Mouse (Mus musculus) 3T3-L1 (cell line): ENCODE measurements around the gene Nus1.

Source experiments
- DNase-seq: peaks from one replicate; pipeline ENCODE4 v3.0.0-alpha.2; 2015; ENCODE audit warnings: low read depth, low spot score

Nus1 gene

DNA sequence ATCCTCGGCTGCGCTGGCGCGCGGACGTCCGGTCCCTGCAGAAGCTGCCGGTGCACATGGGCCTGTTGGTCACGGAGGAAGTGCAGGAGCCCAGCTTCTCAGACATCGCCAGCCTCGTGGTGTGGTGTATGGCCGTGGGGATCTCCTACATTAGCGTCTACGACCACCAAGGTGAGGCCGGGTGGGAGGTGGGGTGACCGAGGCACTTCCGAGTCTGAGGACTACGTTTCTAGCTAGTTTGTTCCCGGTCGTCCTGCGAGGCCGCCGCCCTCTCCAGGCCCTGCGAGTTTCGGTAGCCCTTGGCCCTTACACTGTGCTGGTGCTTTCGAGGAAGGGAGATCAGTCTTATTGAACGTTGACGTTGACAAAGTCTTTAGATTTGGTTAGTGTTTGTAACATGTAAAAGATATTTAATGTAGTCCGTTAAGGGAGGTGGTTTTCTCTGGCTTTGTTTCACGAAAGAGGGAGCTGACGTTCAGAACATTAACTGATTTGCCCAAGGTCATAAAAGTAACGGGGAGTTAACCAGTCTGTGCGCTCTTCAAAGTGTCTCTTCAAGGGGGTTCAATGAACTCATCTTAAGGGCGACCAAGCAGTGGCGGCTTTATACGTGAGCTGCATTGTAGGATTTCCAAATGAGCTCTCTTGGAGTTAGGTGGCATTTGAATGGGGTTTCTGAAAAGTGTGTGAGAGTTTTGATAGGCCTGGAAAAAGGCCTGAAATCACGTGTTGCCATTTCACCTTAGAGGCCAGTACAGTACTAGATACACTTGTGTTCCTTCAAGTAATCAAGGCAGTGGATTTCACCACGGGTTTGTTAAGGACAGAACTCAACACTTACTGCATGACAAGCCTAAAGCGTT is 882 bp downstream of the Nus1 start:
- DNase-seq = peak; percentile 57

DNA sequence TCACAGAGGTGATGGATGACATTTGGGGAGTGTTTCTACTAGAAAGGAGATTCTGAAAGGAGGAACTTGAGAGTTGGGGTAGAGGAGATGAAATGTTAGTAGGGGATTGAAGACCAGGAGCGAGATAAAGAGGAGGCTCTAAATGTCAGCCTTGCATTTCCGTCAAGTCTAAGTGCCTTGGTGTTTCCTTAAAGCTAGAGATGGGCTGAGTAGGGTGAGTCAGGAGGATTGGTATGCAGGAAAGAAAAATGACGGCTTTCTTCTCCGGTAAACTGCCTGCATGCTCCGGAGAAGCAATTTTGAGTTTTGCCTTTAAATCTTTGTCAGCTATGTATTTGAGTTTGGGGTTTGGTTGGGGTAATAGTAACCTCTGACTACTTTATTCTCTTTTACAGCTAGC is 1.6 kb downstream of the Nus1 start:
- peak; percentile 75 for DNase-seq

DNA sequence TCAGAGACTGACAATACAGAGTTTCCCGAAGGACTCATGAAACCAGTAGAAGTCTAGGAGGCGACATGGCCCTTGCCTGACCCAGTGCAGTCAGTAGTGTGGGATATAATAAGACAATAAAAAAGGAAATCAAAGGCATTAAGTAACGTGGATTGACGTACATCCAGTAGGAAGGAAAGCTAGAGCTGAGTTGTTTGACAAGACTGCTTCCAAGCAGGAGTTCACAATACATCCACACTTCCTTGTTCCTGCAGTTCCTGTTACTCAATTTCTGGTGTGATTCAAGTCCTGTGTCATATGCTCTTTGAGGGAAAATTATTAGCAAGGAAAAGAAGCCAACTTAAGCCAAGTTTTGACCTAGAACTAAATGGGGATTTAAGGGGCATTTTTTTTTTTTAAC is 2.1 kb downstream of the Nus1 start:
- peak; percentile 32 for DNase-seq

DNA sequence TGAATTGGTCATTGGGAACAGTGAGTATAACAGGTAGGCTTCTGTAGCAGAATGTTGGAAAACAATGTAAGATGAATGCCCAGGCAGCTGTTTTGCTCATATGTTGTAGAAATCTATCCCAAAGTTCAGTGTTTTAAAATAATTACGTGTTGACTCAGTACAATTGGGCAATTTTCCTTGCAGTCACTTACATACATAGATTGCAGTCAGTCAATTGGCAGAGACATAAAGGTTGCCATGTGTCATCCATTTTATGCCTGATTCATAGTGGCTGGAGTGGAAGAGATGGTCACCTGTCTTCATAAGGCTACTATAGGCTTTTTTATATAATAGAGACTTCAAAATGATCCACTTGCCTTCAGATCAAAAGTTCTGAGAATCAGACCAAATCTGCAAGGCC is 3.2 kb downstream of the Nus1 start:
- DNase-seq = peak; percentile 54

DNA sequence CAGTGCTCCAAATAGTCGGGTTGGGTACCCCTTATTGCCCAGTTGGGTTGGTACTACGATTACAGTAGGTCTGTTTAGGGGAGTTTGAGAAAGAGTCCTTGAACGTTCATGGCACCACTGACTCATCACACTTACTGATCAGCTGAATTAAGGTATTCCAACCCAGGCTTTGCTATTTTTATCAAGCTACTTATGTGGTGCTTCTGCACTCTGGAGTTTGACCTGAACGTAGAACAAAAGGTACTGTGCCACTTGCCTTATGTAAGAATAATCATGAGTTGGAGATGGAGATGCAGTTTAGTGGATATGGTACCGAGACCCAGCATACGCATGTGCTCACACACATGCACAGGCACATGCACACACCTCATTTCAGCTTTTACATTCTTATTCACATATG is 4.4 kb downstream of the Nus1 start:
- no peak for DNase-seq

DNA sequence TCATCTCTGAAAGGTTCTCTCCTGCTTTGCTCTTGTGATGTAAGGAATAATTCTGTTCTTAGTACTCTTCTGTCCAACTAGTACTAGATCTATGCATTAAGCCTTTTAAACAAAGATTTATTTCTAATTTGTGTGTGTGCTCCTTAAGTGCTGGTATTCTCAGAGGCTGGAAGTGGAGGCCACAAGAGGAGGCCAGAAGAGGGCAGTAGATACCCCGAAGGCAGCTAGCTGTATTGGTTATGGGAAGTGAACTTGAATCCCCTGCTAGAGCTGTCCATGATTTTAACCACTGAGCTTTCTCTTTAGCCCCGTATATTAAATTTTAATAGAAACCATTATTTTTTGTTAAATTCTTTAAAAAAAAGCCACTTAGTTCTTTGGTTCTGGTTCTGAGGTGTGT is 5.8 kb downstream of the Nus1 start:
- peak; percentile 24 for DNase-seq

DNA sequence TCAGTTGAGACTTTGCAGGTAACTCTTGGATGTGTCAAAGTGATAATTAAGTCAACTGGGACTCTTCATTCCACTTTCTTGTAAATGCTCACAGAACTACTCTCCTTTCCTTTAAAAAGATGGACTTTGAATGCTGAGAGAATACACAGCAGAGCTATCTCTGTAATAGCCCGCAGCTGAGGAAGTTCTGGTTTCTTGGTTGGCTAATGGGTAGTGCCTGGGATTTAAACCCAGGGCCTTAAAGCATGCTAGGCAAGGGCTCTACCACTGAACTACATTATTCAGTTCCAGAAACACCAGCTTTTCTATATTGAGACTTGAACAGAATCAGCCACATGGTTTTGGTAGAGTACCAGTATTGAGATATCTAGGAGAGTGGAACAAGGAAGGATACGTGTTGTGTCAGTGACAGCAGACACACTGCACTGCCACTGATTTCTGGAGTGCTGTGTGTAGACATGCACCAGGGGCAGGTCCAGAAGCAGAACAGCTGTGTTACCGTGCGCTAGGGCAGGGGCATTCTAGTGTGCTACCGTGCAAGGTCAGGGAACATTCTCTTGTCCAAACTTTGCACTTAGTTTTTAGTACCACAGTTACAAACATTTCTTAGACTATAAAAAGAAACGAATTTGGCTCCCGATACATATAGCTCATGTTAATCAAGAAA is 9.1 kb downstream of the Nus1 start:
- no peak for DNase-seq

DNA sequence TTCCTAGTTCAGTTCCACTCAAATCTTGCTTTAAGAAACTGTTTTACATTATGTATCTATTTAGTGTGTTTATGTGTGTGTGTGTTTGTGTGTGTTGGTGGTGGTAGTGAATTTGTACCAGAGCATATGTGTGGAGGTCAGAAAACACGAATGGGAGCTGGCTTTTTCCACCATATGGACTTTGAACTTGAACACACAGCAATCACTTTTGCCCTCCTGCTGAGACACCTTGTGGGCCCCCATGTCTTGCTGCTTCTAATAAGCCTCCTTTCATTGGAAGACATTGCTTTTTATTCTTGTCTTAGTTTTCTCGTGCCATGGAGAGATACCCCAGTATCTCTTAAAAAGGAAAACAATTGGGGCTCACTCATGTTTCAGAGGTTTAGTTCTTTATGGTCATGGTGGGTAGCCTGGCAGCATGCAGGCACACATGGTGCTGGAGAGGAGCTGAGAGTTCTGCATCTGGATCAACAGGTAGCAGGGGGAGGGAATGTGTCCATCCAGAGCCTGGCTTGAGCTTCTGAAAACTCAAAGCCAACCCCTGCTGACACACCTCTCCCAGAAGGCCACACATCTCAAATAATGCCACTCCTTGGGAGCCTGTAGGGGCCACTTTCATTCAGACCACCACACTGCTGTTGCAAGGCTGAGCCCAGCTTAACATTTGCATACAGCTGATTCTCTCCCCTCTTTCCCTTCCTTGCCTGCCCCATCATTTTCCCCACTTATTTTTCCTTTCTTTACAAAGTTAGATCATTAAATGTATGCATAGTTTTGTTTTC is 10.5 kb downstream of the Nus1 start:
- no peak for DNase-seq

DNA sequence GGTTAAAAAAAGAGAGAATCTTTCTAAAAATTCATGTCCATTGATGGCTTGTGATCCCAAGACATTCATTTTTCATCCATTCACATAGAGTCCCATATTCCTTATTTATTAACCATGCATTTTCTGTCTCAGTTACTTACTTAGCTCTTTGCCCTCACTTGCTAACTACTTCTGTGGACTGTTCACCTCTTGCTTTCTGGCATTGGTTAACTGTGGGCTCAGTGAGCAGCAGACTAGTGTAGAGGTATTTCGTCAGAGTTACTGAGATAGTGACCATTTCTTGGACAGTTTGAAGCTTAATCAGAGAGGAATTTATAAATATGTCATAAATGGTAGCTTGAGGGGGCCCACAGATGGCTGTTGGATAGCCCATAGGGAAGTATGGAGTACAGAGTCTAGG is 13.6 kb downstream of the Nus1 start:
- DNase-seq = no peak

DNA sequence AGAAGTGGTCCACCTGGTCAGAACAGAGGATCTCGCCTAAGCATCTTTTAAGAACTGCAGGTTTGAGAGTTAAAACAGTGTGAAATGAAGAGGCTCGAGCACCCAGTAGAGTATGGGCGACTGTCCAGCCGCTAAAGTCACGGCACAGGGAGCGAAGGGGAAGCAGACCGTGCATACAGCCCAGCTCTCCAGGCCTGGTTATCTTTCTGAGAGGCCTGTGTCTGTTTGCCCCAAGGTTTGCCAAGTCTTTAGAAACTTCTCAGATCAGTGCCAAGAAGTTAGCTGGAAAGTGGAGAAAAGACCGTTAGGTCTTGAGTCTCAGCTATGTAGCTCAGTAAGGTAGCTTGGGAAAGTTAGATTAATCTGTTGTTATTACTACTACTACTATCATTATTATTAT is 17.5 kb downstream of the Nus1 start:
- no peak for DNase-seq

DNA sequence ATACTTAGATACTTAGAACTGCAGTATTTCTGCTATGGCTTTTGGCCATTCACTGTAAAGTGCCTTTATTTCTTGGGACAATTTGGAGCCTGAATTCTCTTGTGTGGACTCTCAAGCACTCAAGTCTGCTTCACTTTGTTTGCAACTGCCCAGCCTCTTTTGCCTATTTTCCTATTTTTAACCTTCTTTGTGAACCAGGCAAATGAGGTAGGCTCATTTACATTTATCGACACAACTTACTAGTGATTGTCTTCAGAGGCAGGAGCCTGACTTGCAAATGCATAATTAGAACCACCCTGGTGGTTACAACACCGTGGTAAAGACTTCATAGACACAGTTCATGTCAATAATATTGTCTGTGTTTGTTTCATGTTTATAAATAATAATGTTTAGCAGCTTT is 43.3 kb downstream of the Nus1 start:
- no peak for DNase-seq

DNA sequence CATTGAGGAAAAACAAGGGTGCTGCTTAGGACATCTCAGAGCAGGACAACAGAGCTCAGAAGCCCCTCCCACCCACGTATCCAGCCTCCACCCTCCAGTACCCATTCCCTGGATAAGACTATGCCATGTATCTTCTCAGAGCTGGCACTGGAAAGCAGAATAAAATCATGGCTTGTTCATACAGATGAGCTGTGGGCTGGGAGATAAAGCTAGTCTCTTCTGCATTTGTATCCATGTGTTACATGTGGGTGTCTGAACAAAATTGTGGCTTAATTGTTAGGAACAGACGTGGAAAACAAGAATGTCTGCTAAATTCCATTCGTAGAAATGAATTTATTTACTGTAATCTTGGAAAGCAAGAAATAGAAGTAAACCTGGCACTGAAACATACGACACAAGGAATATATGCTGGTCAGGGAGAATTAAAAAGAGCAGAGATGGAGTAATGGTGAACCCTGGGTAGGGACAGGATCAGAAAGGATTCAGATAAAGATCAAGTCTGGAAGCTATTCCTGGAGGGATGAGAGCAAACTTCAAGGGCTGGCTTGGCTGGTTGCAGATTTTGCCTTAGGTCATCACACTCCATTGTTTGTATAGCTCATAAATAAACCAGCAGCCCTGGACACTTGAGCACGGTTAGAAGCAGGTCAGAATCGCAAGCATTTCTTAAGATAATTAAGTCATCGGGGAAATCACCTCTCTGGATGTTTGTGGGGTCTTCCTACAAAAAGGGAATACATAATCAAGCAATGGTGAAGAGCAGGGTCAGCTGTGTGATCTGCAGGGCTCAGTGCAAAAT is 46.8 kb downstream of the Nus1 start:
- DNase-seq = no peak

DNA sequence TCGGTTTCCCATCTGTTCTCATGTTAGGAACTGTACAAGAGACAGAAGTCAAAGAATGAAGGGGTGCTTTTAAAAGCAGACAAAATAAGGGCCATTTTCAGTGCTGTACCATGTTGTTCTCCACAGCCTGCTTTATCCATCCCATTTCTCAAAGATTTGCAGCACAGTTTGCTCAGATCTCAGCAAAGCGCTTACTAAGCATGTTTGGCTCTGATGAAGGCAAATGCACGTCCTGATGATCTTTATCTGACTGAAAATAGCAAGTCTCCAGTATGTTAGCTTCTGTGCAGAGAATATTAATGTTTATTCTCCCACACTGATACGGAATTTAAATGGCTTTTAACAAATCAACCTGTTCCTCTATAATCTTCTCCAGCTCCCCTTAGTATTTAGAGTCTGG is 54.2 kb downstream of the Nus1 start:
- DNase-seq = no peak
